Mouse (Mus musculus) liver, embryonic 15.5 days (tissue): ENCODE results near the gene Olfr1123. TPM values are rescaled to one million over a fixed set of nuclear protein-coding genes. Genes with fewer than 3 reads are reported as not detected.
"Not testable (repeated sequence)": the region's sequence is repeated elsewhere in the genome, so short reads cannot be mapped to it uniquely, and the experiment has no call there.

Source experiments
- ATAC-seq: fragments of 200-750 bp; cut with Nextera tagmentation; 2 replicates; pipeline ENCODE4 v1.8.0; 2017; ENCODE audit warnings: moderate number of reproducible peaks, mild to moderate bottlenecking, moderate library complexity; ENCODE audit not compliant: insufficient read depth
- H3K27ac ChIP-seq: fragments of 300-500 bp; sonication (generic); replicated peaks from 2 replicates; pipeline ENCODE4 v1.5.1; 2015; ENCODE audit warnings: mild to moderate bottlenecking, inconsistent platforms
- H3K27me3 ChIP-seq: fragments of 300-500 bp; sonication (generic); 2 replicates; pipeline ENCODE4 v1.6.1; 2015; ENCODE audit warnings: mild to moderate bottlenecking, inconsistent platforms
- H3K36me3 ChIP-seq: fragments of 300-500 bp; sonication (generic); replicated peaks from 2 replicates; pipeline ENCODE4 v1.6.1; 2015; ENCODE audit warnings: moderate library complexity, mild to moderate bottlenecking, inconsistent platforms
- H3K4me1 ChIP-seq: fragments of 300-500 bp; sonication (generic); replicated peaks from 2 replicates; pipeline ENCODE4 v1.6.1; 2015; ENCODE audit warnings: inconsistent platforms
- H3K4me2 ChIP-seq: fragments of 300-500 bp; sonication (generic); 2 replicates; pipeline ENCODE4 v1.6.1; 2015; ENCODE audit warnings: moderate library complexity, mild to moderate bottlenecking, inconsistent platforms
- H3K4me3 ChIP-seq: fragments of 300-500 bp; sonication (generic); replicated peaks from 2 replicates; pipeline ENCODE4 v1.5.1; 2015; ENCODE audit warnings: mild to moderate bottlenecking, inconsistent platforms
- H3K9ac ChIP-seq: fragments of 300-500 bp; sonication (generic); 2 replicates; pipeline ENCODE4 v1.6.1; 2015; ENCODE audit warnings: moderate library complexity, mild to moderate bottlenecking, inconsistent platforms
- H3K9me3 ChIP-seq: fragments of 300-500 bp; sonication (generic); replicated peaks from 2 replicates; pipeline ENCODE4 v1.6.1; 2016; ENCODE audit warnings: inconsistent platforms
- WGBS: fragments of 180-500 bp; shearing (Covaris S2); methylation state at CpG from one replicate; pipeline ENCODE4 v1.1.7; 2015; ENCODE audit warnings: mixed read lengths; ENCODE audit not compliant: insufficient replicate concordance; 5-methylcytosine and 5-hydroxymethylcytosine counted together
- polyA plus RNA-seq: library from polyadenylated mRNA; unstranded; fragments of >200 nt; fragmentation: Nextera tagmentation; extraction: Ambion mirVana; gene quantifications from 2 replicates; pipeline ENCODE4 v1.2.1, GENCODE M21; 2015

Gene Olfr1123
- not detected in 2 replicates for polyA plus RNA-seq

GRCm38 (mm10) chr2:87416335-87416734 is at the start of gene Olfr1123:
TSS of gene Olfr1123 (plus strand) at chr2:87416635.
- ATAC-seq, result no peak
- 64% methylated on average over 1 of the region's 1 CpGs for WGBS
- Histone ChIP-seq H3K27me3 (no peaks in the 10 kb centered on the region), H3K4me1 (no peaks in the 10 kb centered on the region), H3K4me2 (no peak within 1 kb of the TSS), H3K9me3 (no peaks in the 10 kb centered on the region), H3K27ac (no peak within 1 kb of the TSS), H3K36me3 (no peaks in the 10 kb centered on the region), H3K9ac (no peak within 1 kb of the TSS), H3K4me3 (no peak within 1 kb of the TSS)

GRCm38 (mm10) chr2:87369595-87369994 is 46.8 kb upstream of the Olfr1123 start, which contains the start of gene Olfr1121:
TSS of gene Olfr1121 (plus strand) at chr2:87369895.
- Histone ChIP-seq H3K27ac (no peak within 1 kb of the TSS), H3K9me3 (no peaks in the 10 kb centered on the region), H3K4me3 (no peak within 1 kb of the TSS), H3K4me1 (no peaks in the 10 kb centered on the region), H3K9ac (no peak within 1 kb of the TSS), H3K4me2 (no peak within 1 kb of the TSS), H3K27me3 (no peaks in the 10 kb centered on the region), H3K36me3 (no peaks in the 10 kb centered on the region)
- 22% methylated on average over 1 of the region's 1 CpGs for WGBS
- ATAC-seq, result no peak

- Histone ChIP-seq H3K27me3 (no peaks in the 10 kb centered on the region), H3K4me3 (no peak overlapping the region), H3K4me1 (no peaks in the 10 kb centered on the region), H3K4me2 (no peak overlapping the region), H3K36me3 (no peaks in the 10 kb centered on the region), H3K9ac (no peak overlapping the region), H3K27ac (no peak overlapping the region), H3K9me3 (no peaks in the 10 kb centered on the region)
- WGBS, result 74% methylated on average over 4 of the region's 4 CpGs
- no peak for ATAC-seq
Measured at GRCm38 (mm10) chr2:87371726-87372125, 44.7 kb upstream of the Olfr1123 start.

GRCm38 (mm10) chr2:87383935-87384334 is 32.5 kb upstream of the Olfr1123 start:
- H3K27ac ChIP-seq, result no peak overlapping the region
- no peaks in the 10 kb centered on the region for H3K36me3 ChIP-seq
- H3K9ac ChIP-seq, result no peak overlapping the region
- H3K27me3 ChIP-seq, result no peaks in the 10 kb centered on the region
- H3K4me1 ChIP-seq, result no peaks in the 10 kb centered on the region
- no peak overlapping the region for H3K4me3 ChIP-seq
- ATAC-seq, result no peak
- 63% methylated on average over 2 of the region's 2 CpGs for WGBS
- H3K9me3 ChIP-seq, result no peaks in the 10 kb centered on the region
- H3K4me2 ChIP-seq, result no peak overlapping the region

- Histone ChIP-seq H3K4me1 (no peaks in the 10 kb centered on the region), H3K9me3 (no peaks in the 10 kb centered on the region), H3K36me3 (no peaks in the 10 kb centered on the region), H3K4me2 (no peak within 1 kb of the TSS), H3K27me3 (no peaks in the 10 kb centered on the region), H3K4me3 (no peak within 1 kb of the TSS), H3K27ac (no peak within 1 kb of the TSS), H3K9ac (no peak within 1 kb of the TSS)
- 61% methylated on average over 2 of the region's 2 CpGs for WGBS
- ATAC-seq, result no peak
Measured at GRCm38 (mm10) chr2:87385549-87385948, 30.9 kb upstream of the Olfr1123 start, which contains the start of gene Olfr1122. TSS of gene Olfr1122 (plus strand) at chr2:87385849.

GRCm38 (mm10) chr2:87393605-87394004 is 22.8 kb upstream of the Olfr1123 start:
- H3K9ac ChIP-seq, H3K4me2 ChIP-seq, H3K9me3 ChIP-seq, H3K27me3 ChIP-seq, H3K36me3 ChIP-seq, H3K4me1 ChIP-seq, H3K27ac ChIP-seq, ATAC-seq, H3K4me3 ChIP-seq: not testable (repeated sequence)
- WGBS, result 56% methylated on average over 5 of the region's 5 CpGs

GRCm38 (mm10) chr2:87394686-87395085 is 21.7 kb upstream of the Olfr1123 start:
- not testable (repeated sequence) for H3K36me3 ChIP-seq

GRCm38 (mm10) chr2:87429975-87430374 is 13.5 kb downstream of the Olfr1123 start, which contains the start of gene Olfr1124:
TSS of gene Olfr1124 (plus strand) at chr2:87430275.
- H3K4me3 ChIP-seq, result no peak within 1 kb of the TSS
- no peaks in the 10 kb centered on the region for H3K27me3 ChIP-seq
- H3K27ac ChIP-seq, result no peak within 1 kb of the TSS
- H3K9me3 ChIP-seq, result no peaks in the 10 kb centered on the region
- WGBS, result 82% methylated on average over 1 of the region's 1 CpGs
- no peak for ATAC-seq
- no peaks in the 10 kb centered on the region for H3K4me1 ChIP-seq
- H3K9ac ChIP-seq, result no peak within 1 kb of the TSS
- no peak within 1 kb of the TSS for H3K4me2 ChIP-seq
- no peaks in the 10 kb centered on the region for H3K36me3 ChIP-seq

More at GRCm38 (mm10) chr2:87394686-87395085, 21.7 kb upstream of the Olfr1123 start:
- not testable (repeated sequence) for H3K9me3 ChIP-seq, H3K9ac ChIP-seq, H3K4me1 ChIP-seq, H3K4me2 ChIP-seq, H3K27ac ChIP-seq, H3K27me3 ChIP-seq, ATAC-seq, H3K4me3 ChIP-seq
- 70% methylated on average over 7 of the region's 7 CpGs for WGBS

GRCm38 (mm10) chr2:87437731-87438130 is 21.3 kb downstream of the Olfr1123 start:
- Histone ChIP-seq H3K27ac (no peak overlapping the region), H3K9ac (no peak overlapping the region), H3K4me2 (no peak overlapping the region), H3K36me3 (no peaks in the 10 kb centered on the region), H3K4me3 (no peak overlapping the region), H3K27me3 (no peaks in the 10 kb centered on the region), H3K9me3 (no peaks in the 10 kb centered on the region), H3K4me1 (no peaks in the 10 kb centered on the region)
- WGBS, result 76% methylated on average over 16 of the region's 16 CpGs
- no peak for ATAC-seq

- H3K9me3 ChIP-seq, result no peaks in the 10 kb centered on the region
- H3K27me3 ChIP-seq, result no peaks in the 10 kb centered on the region
- ATAC-seq, result no peak
- no peak within 1 kb of the TSS for H3K9ac ChIP-seq
- no peaks in the 10 kb centered on the region for H3K36me3 ChIP-seq
- no peak within 1 kb of the TSS for H3K4me3 ChIP-seq
- no peak within 1 kb of the TSS for H3K27ac ChIP-seq
- H3K4me2 ChIP-seq, result no peak within 1 kb of the TSS
- no peaks in the 10 kb centered on the region for H3K4me1 ChIP-seq
Measured at GRCm38 (mm10) chr2:87453662-87454061, 37.2 kb downstream of the Olfr1123 start, which contains the start of gene Olfr1126. TSS of gene Olfr1126 (plus strand) at chr2:87453962.

- no peaks in the 10 kb centered on the region for H3K9me3 ChIP-seq
- no peaks in the 10 kb centered on the region for H3K27me3 ChIP-seq
- H3K27ac ChIP-seq, result no peak overlapping the region
- no peaks in the 10 kb centered on the region for H3K36me3 ChIP-seq
- no peak overlapping the region for H3K9ac ChIP-seq
- WGBS, result 68% methylated on average over 4 of the region's 4 CpGs
- H3K4me2 ChIP-seq, result no peak overlapping the region
- no peaks in the 10 kb centered on the region for H3K4me1 ChIP-seq
- no peak for ATAC-seq
- no peak overlapping the region for H3K4me3 ChIP-seq
Measured at GRCm38 (mm10) chr2:87461769-87462168, 45.3 kb downstream of the Olfr1123 start.
